Mouse (Mus musculus): ENCODE results near the gene Ptpn3.

DNA sequence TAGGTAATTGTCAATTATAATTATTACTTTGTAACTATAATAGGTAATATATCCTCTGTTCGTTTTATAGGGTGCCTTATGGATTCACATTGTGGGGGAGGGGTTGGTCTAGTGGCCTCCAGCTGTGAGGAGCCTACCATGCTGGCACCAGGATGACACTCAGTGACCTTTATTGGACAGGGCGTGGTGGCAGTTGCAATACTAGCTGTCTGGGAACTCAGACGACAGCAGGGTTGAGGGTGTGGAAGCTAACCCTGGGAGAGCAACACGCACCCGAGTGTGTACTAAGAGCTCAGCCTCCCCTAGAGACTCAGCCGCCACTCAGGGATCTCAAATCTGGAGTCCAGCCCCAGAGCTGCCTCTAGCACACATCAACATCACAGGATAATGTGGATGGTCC, 62.5 kb downstream of the Ptpn3 start:
- TF ChIP-seq CTCF (IDR thresholded peaks at IDR 0.05; ENCODE audit: extremely low read depth, insufficient read length, insufficient replicate concordance, low read depth, low read length) (no peak), POLR2A (IDR thresholded peaks at IDR 0.05; ENCODE audit: low read depth, low read length) (no peak)
